Mouse (Mus musculus) MEL (cell line): Measurements from ENCODE around the gene Adamtsl1.

ENCODE experiments used
- CHD1 ChIP-seq: IDR thresholded peaks from 2 replicates; pipeline ENCODE4 v1.6.1; 2012; ENCODE audit warnings: low read depth, mild to moderate bottlenecking, inconsistent platforms, low read length, improper control_type of control experiment
- CTCF ChIP-seq, 3 experiments: IDR thresholded peaks in 2 of 3; conservative IDR thresholded peaks in 1 of 3; 2 replicates each; pipeline ENCODE4 v1.5.1; 2011 to 2012; ENCODE audit warnings: low read length in 3 of 3, low read depth in 2 of 3, mild to moderate bottlenecking in 2 of 3, improper control_type of control experiment in 1 of 3, inconsistent platforms in 1 of 3, mixed read lengths in 1 of 3, moderate library complexity in 1 of 3; ENCODE audit not compliant: control insufficient read depth in 1 of 3, insufficient read depth in 1 of 3, poor library complexity in 1 of 3, severe bottlenecking in 1 of 3
- EP300 ChIP-seq, 2 experiments: IDR thresholded peaks; 2 replicates each; pipeline ENCODE4 v1.6.1; 2011; ENCODE audit warnings: improper control_type of control experiment in 2 of 2, low read length in 2 of 2, low read depth in 1 of 2, mild to moderate bottlenecking in 1 of 2
- KAT2A ChIP-seq: conservative IDR thresholded peaks from 2 replicates; pipeline ENCODE4 v1.6.1; 2012; ENCODE audit warnings: low read depth, low read length, improper control_type of control experiment, inconsistent platforms
- MAZ ChIP-seq: IDR thresholded peaks from 2 replicates; pipeline ENCODE4 v1.6.1; 2012; ENCODE audit warnings: low read depth, mild to moderate bottlenecking, inconsistent platforms, low read length, improper control_type of control experiment
- MXI1 ChIP-seq: IDR thresholded peaks from 2 replicates; pipeline ENCODE4 v1.6.1; 2011; ENCODE audit warnings: mild to moderate bottlenecking, low read depth, low read length, improper control_type of control experiment
- POLR2A ChIP-seq, 2 experiments: IDR thresholded peaks; 2 replicates each; pipeline ENCODE4 v1.6.1; 2011 to 2012; ENCODE audit warnings: low read length in 2 of 2, mild to moderate bottlenecking in 2 of 2, control low read depth in 1 of 2, improper control_type of control experiment in 1 of 2, low read depth in 1 of 2, moderate library complexity in 1 of 2; ENCODE audit not compliant: control insufficient read depth in 1 of 2, insufficient read depth in 1 of 2, poor library complexity in 1 of 2
- RAD21 ChIP-seq: IDR thresholded peaks from 2 replicates; pipeline ENCODE4 v1.6.1; 2011; ENCODE audit warnings: mild to moderate bottlenecking, low read depth, low read length, improper control_type of control experiment
- RCOR1 ChIP-seq: IDR thresholded peaks from 2 replicates; pipeline ENCODE4 v1.6.1; 2012; ENCODE audit warnings: low read depth, mild to moderate bottlenecking, inconsistent platforms, low read length, improper control_type of control experiment
- TBP ChIP-seq: IDR thresholded peaks from 2 replicates; pipeline ENCODE4 v1.8.0; 2011; ENCODE audit warnings: low read depth, low read length, improper control_type of control experiment

DNA sequence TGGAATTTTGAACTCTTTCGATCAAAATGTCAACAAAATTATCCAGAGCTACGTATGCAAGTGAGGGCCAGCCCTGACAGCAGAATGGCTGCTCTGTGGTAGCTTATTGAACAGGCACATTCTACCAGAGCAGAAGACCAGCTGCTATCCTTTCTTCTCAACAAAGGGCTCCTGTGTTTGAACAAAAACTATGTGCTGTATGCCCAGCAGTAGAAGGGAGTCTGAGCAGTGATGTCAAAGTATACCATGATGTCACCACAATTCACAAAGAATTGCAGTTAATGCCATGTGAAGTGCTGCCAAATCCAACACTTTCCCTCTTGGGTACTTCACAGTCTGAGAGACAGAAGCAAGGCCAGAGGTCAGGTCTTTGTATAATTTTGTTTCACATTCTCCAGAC lies 675.9 kb downstream of the Adamtsl1 start:
- TF ChIP-seq CTCF (IDR thresholded peaks at IDR 0.05 in 2 of 3, conservative IDR thresholded peaks at IDR 0.05 in 1 of 3; ENCODE audit: control insufficient read depth in 1 of 3, insufficient read depth in 1 of 3, low read depth in 2 of 3, low read length in 3 of 3, poor library complexity in 1 of 3, severe bottlenecking in 1 of 3): no peak
- TF ChIP-seq POLR2A (IDR thresholded peaks at IDR 0.05; ENCODE audit: control insufficient read depth in 1 of 2, insufficient read depth in 1 of 2, low read depth in 1 of 2, low read length in 2 of 2, poor library complexity in 1 of 2): no peak
- no peak for TF ChIP-seq RAD21
- TF ChIP-seq EP300 (IDR thresholded peaks at IDR 0.05; ENCODE audit: low read depth in 1 of 2, low read length in 2 of 2): no peak
- TF ChIP-seq KAT2A: no peak
- no peak for TF ChIP-seq RCOR1
- no peak for TF ChIP-seq MXI1
- no peak for TF ChIP-seq MAZ
- no peak for TF ChIP-seq CHD1
- no peak for TF ChIP-seq TBP
